Mouse (Mus musculus): Measurements from ENCODE around the gene Clip1. TPM values are rescaled to one million over a fixed set of nuclear protein-coding genes. Genes with fewer than 3 reads are reported as not detected.

Gene Clip1
- total RNA-seq, 2 experiments from 2014 or later, result 108 to 117 TPM

DNA sequence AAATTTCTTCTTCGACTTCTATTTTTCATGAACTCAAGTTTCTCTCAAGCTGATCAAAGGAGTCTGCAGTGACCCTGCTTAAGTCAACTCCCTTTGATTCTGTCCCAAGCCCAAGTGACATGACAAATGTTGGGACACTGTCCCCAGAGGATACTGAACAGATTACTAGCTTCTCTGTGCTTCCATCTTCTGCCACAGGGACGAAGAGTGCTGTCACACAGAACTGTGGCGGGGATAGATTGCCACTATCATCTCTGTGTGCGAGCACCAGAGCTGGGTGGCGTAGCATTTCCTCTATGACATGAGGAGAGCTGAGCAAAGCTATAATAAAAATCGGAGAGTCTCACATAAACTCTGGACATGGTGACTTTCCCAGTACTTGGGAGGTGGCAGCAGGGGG is 82.2 kb downstream of the Clip1 start:
- no peak for DNase-seq

DNA sequence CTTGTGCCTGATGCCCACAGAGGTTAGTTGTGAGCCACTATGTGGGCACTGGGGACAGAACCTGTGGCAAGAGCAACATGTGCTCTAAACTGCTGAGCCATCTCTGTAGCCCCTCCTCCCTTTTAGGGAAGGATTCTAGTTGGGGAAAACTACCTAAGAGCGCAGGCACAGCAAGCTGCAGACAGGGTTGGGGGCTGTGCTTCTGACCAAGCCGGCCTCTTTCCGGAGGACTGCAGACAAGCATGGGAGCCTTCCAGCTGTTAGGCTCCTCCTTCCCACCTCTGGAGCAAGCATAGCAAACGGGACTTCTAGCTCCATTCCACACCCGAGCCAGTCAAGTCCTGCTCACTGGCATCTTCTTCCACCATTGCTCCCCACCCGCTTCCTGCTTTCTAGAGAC is 85.1 kb downstream of the Clip1 start:
- no peak for DNase-seq

DNA sequence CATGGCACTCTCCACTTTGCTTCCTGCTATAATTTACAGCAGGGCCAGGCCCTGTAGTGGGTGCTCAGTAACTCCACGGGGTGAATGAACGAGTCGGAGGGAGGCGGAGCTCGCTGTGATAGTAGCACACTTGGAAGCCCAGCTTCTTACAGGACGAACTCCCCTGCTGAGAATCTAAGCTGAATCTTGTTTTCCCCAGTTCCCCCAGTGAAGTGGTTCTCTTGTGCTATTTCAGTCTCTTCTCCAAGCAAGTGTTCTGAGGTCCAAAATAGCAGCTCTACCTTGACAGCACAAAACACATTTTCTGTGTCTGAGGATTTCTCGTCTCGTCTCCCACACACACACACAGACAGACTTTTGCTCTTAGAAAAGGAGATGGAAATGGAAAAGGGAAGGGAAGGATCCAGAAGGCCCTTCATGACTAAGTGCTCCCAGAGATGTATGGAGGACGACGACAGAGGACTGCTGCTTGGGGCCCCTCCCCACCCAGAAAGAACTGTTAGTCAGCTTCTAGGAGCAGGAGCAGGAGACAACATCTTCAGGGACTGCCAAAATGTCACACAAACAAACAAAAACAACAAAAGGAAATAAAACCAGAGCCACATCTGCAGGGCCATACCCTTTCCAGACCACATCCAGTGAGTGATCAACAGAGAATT is 90.7 kb downstream of the Clip1 start:
- DNase-seq, result no peak

DNA sequence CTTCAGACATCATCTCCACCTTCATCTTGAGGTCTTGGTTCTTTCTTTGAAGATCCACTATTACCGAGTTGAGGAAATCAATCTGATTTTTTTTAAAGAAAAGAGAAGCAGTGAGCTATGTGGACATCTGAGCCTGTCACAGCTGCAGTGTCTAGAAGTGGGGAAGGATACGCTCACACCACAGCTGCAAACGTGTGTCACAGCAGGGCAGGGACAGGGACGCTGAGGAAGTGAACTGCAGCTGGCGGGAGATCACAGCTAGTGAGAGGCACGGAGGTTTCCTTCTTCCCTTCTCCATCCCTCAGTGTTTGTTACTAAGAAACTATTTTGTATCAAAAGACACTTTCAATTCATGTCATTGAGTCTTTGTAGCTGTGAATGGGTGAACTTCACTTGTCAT is 104.4 kb downstream of the Clip1 start:
- no peak for DNase-seq

DNA sequence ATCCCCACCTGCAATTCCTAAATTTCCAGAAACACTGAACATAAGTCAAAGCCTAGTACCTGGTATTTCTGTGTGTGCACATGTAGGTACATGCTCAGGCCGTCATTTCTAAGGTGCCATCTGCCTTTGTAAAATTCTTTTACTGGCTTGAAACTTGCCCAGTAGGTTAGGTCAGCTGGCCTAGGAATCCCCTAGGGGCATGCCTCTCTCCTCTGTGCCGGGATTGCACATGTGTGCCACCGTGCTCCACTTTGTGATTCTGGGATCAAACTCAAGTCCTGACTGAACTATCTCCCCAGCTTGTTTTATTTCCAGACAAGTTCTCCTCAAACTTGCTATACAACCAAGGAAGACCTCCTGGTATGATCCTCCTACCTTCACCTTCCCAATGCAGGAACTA is 107.7 kb downstream of the Clip1 start:
- DNase-seq, result no peak

DNA sequence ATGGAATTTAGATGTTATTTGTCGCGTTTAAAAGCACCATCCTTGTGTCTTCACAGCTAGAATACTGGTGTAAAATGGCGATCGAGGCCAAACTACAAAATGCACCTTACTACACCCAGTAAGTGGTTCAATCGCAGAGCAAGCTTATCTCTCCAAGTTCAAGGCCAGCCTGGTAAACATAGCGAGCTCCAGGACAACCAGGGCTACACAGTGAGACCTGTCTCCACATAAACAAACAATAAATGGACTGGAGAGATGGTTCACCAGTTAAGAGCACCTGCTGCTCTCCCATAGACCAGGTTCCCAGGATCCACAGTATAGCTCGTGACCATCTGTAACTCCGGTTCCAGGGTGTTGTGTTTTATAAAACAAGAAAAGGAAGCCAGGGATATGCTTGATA is 111.1 kb downstream of the Clip1 start:
- DNase-seq, result no peak

DNA sequence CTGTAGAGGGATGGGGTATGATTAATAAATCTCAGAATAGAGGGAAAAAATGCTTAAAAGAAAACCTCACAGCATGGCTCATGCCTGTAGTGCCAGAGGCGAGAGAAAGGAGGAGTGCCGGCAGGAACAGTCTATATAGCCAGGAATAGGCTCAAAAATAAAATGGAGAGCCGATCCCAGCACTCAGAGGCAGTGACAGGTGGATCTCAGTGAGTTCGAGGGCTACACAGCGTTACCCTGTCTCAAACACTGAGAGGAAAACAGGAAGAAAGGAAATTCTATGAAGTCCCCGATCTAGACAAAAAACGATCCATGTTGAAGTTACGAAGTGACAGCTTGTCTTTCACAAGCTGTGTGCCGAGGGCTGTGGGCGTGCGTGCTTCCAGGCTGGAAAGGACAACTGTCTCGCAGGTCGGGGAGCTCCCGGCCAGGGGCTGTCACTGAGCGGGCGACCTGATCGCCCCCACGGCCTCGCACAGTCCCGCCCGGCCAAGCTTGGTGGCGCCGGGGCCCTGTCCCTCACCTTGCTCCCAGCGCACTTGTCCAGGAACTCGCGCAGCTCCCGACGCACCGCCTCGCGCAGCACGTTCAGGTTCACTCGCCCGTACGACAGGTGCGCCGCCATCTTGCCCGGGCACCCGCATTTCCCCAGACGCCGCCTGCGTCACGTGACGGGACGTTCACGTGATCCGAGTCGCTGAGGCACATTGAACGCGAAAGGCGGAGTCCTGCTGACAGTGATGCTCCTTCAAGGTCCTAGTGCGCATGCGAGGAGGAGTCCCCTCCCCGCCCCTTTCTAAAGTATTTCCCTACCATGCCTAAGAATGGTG is 111.8 kb downstream of the Clip1 start, which contains the start of gene Vps33a:
TSS of gene Vps33a (minus strand) at position 682 of the 830 bp plus-strand sequence.
- DNase-seq, result peak; percentile 99

DNA sequence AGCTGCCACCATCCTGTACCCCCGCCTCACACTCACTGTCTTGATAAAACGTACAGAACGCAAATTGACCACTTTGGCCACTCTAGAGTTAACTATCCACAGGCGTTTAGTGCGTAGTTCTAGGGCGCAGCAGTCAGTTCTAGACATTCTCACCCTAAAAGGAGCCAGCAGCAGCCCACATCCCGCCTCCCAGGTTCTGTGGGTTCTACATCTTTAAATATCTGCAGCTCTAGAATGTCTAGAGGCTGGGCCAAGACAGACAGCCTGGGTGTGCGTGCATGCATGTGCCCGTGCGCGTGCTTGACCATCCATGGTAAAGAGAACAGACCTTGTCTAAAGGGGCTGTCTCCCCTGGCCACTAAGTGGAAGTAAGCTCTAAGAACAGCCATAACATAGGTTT is 123.3 kb downstream of the Clip1 start:
- DNase-seq, result no peak

DNA sequence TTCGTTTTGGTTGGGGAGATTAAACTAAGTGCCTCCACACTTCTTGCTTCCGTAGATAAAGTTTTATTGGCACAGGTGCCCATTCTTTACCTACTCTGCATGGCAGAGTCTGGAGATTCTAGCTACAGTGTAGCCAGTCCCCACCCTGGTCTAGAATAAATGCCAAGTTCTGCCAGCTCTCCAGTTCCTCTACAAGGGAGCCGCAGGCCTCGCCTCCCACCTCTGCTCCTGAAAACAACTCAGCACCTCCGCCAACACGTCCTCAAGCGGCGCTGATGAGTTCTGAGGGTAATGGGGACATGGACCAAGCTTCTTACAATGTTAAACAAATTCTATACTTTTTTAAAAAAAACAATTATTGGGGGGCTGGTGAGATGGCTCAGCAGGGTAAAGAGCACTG is 124.8 kb downstream of the Clip1 start:
- no peak for DNase-seq

DNA sequence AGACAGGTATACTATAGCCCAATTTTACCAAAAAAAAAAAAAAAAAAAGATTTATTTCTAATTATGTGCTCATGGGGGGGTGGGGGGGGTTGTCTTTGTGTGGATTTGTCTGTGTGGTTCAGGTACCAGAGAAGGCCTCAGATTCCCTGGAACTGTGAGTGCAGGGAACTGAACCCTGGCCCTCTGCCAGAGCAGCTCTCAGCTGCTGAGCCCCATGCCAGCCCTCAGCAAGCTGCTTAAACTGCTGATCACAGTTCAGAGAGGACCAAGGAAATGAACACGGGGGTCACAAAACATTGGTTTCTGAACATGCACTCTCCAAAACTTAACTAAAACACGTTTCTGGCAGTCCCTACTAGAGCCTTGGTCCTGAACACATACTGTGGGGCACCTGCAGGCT is 128.0 kb downstream of the Clip1 start:
- peak; percentile 75 for DNase-seq

DNA sequence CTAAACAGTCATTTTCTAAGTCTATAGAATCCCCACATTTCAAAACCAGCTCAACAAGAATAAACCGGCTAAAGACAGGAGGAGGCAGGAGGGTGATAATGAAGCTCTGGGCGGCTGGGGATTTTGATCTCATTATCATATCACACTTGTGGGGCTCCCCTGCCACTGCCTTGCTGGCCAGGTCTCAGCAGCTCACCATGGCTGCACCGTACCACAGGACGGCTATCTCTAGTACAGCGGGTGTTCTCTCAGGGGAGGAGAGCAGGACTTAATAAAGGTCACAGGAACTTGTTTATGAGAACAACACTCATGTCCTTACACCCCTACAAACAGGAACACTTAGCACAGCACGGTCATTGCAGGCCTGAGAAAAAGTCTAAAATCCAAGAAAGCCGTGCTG is 128.7 kb downstream of the Clip1 start:
- no peak for DNase-seq

DNA sequence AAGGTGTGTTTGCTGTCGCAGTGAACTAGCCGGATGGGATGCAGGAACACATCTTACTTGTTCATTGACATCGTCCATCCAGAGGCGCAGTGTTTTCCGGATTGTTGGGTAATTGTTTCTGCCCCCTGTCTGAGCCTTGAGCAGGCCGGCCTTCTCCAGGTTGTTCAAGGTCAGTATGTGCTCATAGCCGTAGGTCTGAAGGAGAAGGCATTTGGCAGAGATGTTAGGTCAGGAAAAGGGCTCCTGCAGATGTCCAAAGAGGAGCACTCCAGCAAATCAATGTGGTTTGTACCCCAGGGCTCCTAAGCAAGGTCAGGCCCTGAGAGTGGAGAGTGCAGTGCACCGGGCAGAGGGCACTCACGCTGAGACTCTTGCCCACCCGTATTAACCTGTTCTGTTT is 150.6 kb downstream of the Clip1 start:
- no peak for DNase-seq

DNA sequence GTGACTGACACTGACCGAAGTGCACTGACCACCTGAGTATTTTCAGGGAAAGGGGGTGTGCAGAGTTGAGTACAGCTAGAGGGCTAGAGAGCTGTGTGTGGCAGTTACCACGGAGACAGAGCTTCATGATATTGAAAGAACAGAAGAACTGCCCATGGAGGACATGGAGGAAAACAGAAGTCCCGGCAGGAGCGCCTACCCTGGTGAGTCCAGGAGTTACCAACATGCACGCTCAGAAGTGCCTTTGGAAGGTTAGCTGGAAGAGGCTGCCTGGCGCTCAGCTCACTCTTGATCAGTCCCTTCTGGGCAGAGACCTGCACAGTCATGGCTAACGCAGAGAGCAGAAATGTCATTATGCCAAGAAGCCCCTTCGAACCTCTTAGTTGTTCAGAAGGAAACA is 154.4 kb downstream of the Clip1 start:
- peak; percentile 2 for DNase-seq

DNA sequence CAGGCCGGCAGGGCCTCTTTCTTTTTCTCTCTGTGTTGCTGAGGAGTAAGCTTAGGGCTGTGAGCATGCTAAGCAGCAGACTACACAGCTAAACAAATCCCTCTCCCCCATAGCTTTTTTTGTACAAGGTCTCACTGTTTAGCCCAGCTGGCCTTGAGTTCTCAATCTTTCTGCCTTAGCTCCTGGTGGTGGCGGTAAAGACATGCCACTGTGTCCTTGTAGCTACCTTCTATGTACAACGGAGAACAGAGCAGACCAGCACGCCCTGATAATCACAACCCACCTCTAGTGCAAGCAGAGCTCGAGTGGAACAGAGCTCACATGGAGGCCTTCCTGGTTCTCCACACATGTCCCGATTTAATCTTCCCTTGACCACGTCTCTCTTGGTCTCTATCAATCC is 155.8 kb downstream of the Clip1 start:
- DNase-seq, result peak; percentile 1

Other genes starting within 250 kb of the Clip1 start
- not detected for gene Lrrc43, start 195.3 kb downstream of the Clip1 start, total RNA-seq (2021)
- not detected for gene Il31, start 195.1 kb downstream of the Clip1 start, total RNA-seq (2021)
- not detected for gene B3gnt4, start 174.2 kb downstream of the Clip1 start, total RNA-seq (2021)
- 10 to 100 TPM; 51.9 to 58.1 TPM for gene Diablo, start 160.4 kb downstream of the Clip1 start, total RNA-seq (2021)
- under 1 TPM; 0.21 to 0.52 TPM for gene Gm49027, start 159.1 kb downstream of the Clip1 start, total RNA-seq (2021)
- gene Vps33a, start 111.6 kb downstream of the Clip1 start, total RNA-seq (2021), result 10 to 100 TPM; 25.6 to 29.8 TPM
- gene Zcchc8, start 36.5 kb upstream of the Clip1 start, total RNA-seq (2021), result 10 to 100 TPM; 53.1 to 57.6 TPM
- gene Rsrc2, start 64.8 kb upstream of the Clip1 start, total RNA-seq (2021), result 10 to 100 TPM; 56.1 to 58.7 TPM
- 10 to 100 TPM; 26.0 to 29.4 TPM for gene Kntc1, start 65.1 kb upstream of the Clip1 start, total RNA-seq (2021)
- gene Hcar2, start 180.9 kb upstream of the Clip1 start, total RNA-seq (2021), result not detected
- under 1 TPM; 0.38 to 0.41 TPM for gene Hcar1, start 195.4 kb upstream of the Clip1 start, total RNA-seq (2021)
- 10 to 100 TPM; 56.7 to 61.4 TPM for gene Denr, start 222.6 kb upstream of the Clip1 start, total RNA-seq (2021)
- under 1 TPM in 1 of 2 experiments, not detected in 1; 0.62 TPM for gene Gm43518, start 242.8 kb upstream of the Clip1 start, total RNA-seq (2021)
- gene Ccdc62, start 246.1 kb upstream of the Clip1 start, total RNA-seq (2021), result 1 to 10 TPM; 2.2 TPM